Mouse (Mus musculus): ENCODE measurements around the gene Olfr1155.

Gene Olfr1155

DNA sequence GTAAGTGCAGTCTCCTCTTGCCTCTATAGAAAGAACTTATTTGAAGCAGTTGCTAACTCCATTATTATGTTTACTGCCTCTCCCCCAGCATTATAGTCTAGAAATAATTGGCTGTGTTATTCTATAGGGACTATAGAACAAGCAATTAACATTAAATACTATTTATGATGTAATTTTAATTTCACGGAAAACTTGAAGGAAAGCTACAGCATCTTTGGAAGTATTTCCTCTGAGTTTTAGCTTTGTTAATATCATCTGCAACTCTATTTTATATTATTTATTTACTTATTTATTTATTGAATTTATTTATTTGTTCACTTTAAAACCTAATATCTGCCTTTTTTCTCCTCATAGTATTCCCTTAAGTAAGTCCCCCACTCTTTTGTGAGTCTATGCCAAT, at the start of gene Olfr1155:
Gene Olfr1155 (minus strand): TSS at position 101 of the 400 bp plus-strand sequence.
- CTCF ChIA-PET = interaction anchor here (0.6 kb wide), 1 partner anchor 480 kb away, joined by 4 read pairs; no protein-coding TSS in a partner anchor

DNA sequence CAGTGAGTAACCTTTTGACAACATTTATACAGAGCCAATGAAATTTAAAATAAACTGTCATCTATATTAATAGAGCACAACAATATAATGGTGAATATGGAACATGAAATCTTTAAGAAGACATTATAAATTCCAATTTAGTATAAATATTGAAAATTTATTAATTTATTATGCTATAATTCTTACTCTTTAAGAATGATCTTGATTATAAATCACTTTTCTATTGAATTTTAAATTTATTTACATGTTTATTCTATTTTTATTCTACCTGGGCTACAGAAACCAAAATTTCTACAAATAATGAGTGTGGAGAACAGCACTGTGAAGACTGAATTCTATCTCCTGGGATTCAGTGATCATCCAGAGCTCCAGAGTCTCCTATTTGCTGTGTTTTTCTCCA, 44.9 kb upstream of the Olfr1155 start, which contains the start of gene Olfr1158:
Gene Olfr1158 (plus strand): TSS at position 301 of the 400 bp plus-strand sequence.
- CTCF ChIA-PET = no interaction called here

DNA sequence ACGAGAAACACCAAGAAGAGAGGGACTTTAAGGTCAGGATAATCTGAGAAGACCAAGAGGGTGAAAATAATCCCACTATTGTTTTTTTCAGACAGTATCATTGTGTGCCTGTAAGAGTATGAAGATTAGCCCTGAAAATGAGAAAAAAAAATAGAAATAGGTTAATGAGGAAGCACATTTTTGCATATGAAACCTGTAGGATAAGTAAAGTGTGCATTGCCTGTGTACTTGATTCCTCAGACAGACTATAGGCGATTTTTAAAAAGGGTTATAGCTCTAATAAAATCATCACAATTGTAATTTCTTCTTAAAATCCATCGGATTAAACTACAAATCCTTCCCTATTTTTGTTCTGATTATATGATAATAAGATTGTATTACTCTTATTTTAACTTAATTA, 29.6 kb upstream of the Olfr1155 start, which contains the start of gene Olfr74:
Gene Olfr74 (minus strand): TSS at position 101 of the 400 bp plus-strand sequence.
- CTCF ChIA-PET = no interaction called here

DNA sequence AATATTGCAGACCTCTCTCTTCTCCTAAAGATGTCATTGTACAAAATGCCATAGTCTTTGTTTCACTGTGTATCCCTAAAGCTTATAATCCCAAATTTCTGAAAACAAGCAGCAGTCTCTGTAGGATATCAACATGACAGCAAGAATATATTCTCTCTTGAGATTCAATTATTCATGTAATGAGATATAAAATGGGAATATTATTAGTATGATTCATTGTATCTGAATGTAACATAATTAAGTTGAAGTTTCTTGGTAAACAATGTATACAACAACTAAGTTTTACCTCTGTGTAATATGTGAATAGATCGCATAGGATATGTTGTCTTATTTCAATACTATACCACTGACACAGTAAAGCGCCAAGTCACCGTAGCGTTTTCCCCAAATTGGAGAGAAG, 23.3 kb upstream of the Olfr1155 start, which contains the start of gene Olfr1157:
Gene Olfr1157 (minus strand): TSS at position 101 of the 400 bp plus-strand sequence.
- CTCF ChIA-PET = no interaction called here

DNA sequence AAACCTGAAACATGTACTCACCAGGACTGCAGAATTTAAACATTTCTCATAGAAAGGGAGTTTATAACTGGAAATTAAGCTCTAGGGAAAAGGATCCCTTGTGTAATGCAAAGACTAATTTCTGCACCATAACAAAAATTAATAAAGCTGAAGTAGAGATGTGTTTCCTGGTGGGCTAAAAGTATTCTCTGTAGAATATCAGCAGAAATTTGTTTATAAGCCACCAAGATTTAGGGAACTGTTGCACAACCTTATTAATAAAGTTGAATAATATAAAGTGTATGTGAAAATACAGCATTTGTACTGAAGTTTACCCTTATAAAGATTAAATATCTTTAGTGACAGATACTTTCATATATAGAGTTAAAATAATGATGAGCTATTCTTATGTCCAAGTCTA, 8.1 kb upstream of the Olfr1155 start, which contains the start of gene Olfr1156:
Gene Olfr1156 (minus strand): TSS at position 101 of the 400 bp plus-strand sequence.
- CTCF ChIA-PET = no interaction called here

DNA sequence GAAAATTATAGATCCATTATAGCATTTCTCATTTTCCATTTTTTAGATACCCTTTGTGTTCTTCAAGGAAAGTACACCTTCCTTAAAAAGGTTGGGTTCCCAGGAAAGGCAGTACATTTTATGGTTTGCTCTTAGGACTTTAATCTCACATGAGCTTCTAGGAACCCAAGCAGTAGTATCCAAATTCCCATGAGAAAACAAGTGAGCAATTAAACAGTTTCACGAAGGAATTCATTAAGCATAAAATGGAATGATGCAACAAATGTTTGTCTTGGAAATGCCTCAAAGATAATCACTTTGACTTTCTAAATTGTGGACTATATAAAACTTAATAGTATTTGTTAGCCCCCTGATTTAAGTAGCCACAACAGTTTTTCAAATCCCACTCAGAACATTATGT, 39.9 kb downstream of the Olfr1155 start, which contains the start of gene Olfr1154:
Gene Olfr1154 (minus strand): TSS at position 101 of the 400 bp plus-strand sequence.
- CTCF ChIA-PET = no interaction called here

DNA sequence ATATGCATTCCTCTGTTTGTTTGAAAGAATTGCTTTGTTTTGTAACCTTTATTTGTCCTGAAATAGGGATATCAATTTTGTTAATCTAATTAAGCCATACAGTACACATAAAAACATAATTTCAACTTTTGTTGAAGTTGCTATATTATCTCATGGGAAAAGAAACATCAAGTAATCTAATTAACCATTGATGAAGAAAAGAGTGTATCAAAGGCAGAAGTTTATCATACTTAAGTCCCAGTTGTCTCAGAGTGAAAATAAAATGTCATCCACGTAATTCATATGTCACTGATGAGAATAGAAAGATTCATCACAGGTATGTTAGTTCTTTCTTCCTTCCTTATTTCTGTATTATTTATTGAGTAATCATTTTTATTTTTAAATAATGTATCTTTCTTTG, 50.3 kb downstream of the Olfr1155 start, which contains the start of gene Olfr1153:
Gene Olfr1153 (plus strand): TSS at position 301 of the 400 bp plus-strand sequence.
- CTCF ChIA-PET = no interaction called here

Data from spleen, embryonic (tissue).